Mouse (Mus musculus) heart, embryonic 16.5 days (tissue): ENCODE results near the gene Selenok. TPM values are rescaled to one million over a fixed set of nuclear protein-coding genes. Genes with fewer than 3 reads are reported as not detected.

ENCODE experiments used
- ATAC-seq: fragments of 200-750 bp; cut with Nextera tagmentation; replicated peaks from 2 replicates; pipeline ENCODE4 v1.8.0; 2017; ENCODE audit warnings: moderate number of reproducible peaks; ENCODE audit not compliant: insufficient read depth, low FRiP score; ENCODE audit errors: extremely low read depth
- H3K27ac ChIP-seq: fragments of 300-500 bp; sonication (generic); 2 replicates; pipeline ENCODE4 v1.5.1; 2014; ENCODE audit warnings: mild to moderate bottlenecking, low read length, control low read depth, moderate library complexity
- H3K27me3 ChIP-seq: fragments of 300-500 bp; sonication (generic); 2 replicates; pipeline ENCODE4 v1.6.1; 2014; ENCODE audit warnings: low read length, mixed read lengths; ENCODE audit not compliant: control insufficient read depth, insufficient read depth
- H3K36me3 ChIP-seq: fragments of 300-500 bp; sonication (generic); 2 replicates; pipeline ENCODE4 v1.6.1; 2014; ENCODE audit not compliant: control insufficient read depth, insufficient read depth
- H3K4me1 ChIP-seq: fragments of 300-500 bp; sonication (generic); 2 replicates; pipeline ENCODE4 v1.6.1; 2014; ENCODE audit warnings: low read length, mixed read lengths; ENCODE audit not compliant: control insufficient read depth, insufficient read depth
- H3K4me2 ChIP-seq: fragments of 300-500 bp; sonication (generic); 2 replicates; pipeline ENCODE4 v1.6.1; 2014; ENCODE audit warnings: low read depth, mild to moderate bottlenecking, control low read depth, low read length
- H3K4me3 ChIP-seq: fragments of 300-500 bp; sonication (generic); 2 replicates; pipeline ENCODE4 v1.5.1; 2014; ENCODE audit warnings: mild to moderate bottlenecking, control low read depth, low read length
- H3K9ac ChIP-seq: fragments of 300-500 bp; sonication (generic); 2 replicates; pipeline ENCODE4 v1.6.1; 2014; ENCODE audit warnings: low read length, control low read depth
- H3K9me3 ChIP-seq: fragments of 300-500 bp; sonication (generic); replicated peaks from 2 replicates; pipeline ENCODE4 v1.6.1; 2016; ENCODE audit warnings: low read length; ENCODE audit not compliant: control insufficient read depth
- WGBS: fragments of 180-500 bp; shearing (Covaris S2); extraction: QIAGEN DNeasy Blood & Tissue Kit; methylation state at CpG from one replicate; pipeline ENCODE4 v1.1.7; 2014; 5-methylcytosine and 5-hydroxymethylcytosine counted together
- polyA plus RNA-seq: library from polyadenylated mRNA; unstranded; fragments of >200 nt; fragmentation: Nextera tagmentation; extraction: Ambion mirVana; gene quantifications from 2 replicates; pipeline ENCODE4 v1.2.1, GENCODE M21; 2015

Selenok gene
- polyA plus RNA-seq, 1 experiment from 2014 or later: 234 TPM

DNA sequence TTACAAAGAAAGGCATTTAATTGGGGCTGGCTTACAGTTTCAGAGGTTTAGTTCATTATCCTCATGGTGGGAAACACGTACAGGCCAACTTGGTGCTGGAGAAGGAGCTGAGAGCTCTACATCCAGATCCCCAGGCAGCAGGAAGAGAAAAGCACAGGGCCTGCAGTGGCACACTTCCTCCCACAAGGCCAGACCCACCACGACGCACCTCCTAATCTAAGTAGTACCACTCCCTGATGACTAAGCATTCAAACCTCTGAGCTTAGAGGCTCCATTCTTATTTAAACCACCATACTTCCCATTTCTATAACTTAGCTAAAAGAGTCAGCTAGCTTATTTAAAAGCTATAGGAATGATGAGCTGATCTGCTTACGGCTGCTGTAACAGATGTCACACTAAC, 17.3 kb upstream of the Selenok start:
- H3K36me3 ChIP-seq: no peaks in the 10 kb centered on the region
- no peak overlapping the region for H3K4me2 ChIP-seq
- ATAC-seq: no peak
- WGBS: 74% methylated on average over 4 of the region's 4 CpGs
- no peak overlapping the region for H3K9ac ChIP-seq
- H3K4me3 ChIP-seq: no peak overlapping the region
- no peaks in the 10 kb centered on the region for H3K4me1 ChIP-seq
- 0 out of 2 replicates have a peak, but pooled peaks cover 3% of the 10 kb centered on the region for H3K9me3 ChIP-seq
- H3K27ac ChIP-seq: no peak overlapping the region
- H3K27me3 ChIP-seq: no peaks in the 10 kb centered on the region; the same call in 1 of the 2 replicates

DNA sequence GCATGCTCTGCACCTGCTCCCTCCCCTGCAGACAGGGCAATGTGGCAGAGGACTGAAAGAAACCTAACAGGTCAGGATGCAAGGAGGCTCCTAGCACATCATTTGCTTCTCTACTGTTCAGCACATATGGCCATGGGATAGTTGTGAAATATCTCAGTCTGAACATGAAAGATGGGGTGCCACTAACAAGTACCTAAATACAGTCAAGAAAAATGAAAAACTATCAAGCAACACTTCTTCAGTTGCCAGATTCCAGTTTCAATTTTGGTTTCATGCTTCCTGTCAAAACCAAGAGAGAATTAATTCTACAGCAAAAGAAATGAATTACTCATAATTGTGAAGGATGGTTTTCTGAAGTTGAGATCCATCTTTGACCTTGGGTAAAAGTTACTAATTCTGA, 10.7 kb upstream of the Selenok start:
- H3K4me3 ChIP-seq: no peak overlapping the region
- H3K4me1 ChIP-seq: no peaks in the 10 kb centered on the region
- H3K9me3 ChIP-seq: no peaks in the 10 kb centered on the region
- ATAC-seq: no peak
- H3K4me2 ChIP-seq: no peak overlapping the region
- no peaks in the 10 kb centered on the region for H3K27me3 ChIP-seq
- H3K9ac ChIP-seq: no peak overlapping the region
- no peaks in the 10 kb centered on the region for H3K36me3 ChIP-seq
- H3K27ac ChIP-seq: no peak overlapping the region

DNA sequence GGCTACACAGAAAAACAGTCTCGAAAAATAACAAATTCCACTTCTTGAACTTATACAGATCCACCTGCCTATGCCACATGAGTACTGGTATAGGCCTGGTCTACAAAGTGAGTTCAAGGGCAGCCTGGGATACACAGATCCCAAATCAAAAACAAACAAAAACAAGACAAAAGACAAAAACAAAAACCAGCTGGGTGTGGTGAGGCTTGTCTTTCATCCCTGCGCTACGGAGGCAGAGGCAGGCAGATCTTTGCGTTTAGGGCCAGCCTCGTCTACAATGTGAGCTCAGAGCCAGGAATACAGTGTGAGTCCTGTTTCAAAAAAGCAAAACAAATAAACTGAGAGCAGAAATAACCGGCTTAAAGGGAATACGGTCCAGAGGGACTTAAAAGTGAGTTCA, 497 bp upstream of the Selenok start:
- Histone ChIP-seq H3K4me2 (peak overlapping the region; percentile 88), H3K36me3 (peaks cover 19% of the 10 kb centered on the region), H3K4me1 (peaks cover 19% of the 10 kb centered on the region), H3K9ac (peak overlapping the region; percentile 74), H3K27me3 (no peaks in the 10 kb centered on the region), H3K4me3 (peak overlapping the region; percentile 93), H3K27ac (peak overlapping the region; percentile 75), H3K9me3 (no peaks in the 10 kb centered on the region)
- no peak for ATAC-seq
- 55% methylated on average over 7 of the region's 7 CpGs for WGBS

DNA sequence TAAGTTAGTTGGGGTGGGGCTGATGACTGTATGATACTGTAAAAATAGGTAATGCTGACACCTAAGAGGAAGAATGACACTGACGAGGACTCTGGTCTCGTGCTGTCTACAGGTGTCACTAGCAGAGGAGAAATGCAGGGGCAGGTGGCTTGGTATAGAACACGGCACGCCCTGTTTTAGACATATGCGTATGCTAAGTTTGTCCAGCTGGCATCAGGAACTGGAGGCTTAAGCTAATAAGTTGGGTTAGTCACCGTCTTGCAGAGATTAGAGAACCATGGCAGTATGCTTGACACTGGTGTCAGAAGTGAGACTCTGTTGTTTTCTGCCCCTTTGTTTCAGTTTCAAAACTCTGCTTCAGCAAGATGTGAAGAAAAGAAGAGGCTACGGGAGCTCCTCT, 3.3 kb downstream of the Selenok start:
- Histone ChIP-seq H3K9ac (no peak overlapping the region), H3K4me3 (no peak overlapping the region), H3K4me1 (peaks cover 19% of the 10 kb centered on the region), H3K27ac (no peak overlapping the region), H3K9me3 (no peaks in the 10 kb centered on the region), H3K36me3 (peaks cover 35% of the 10 kb centered on the region), H3K27me3 (no peaks in the 10 kb centered on the region), H3K4me2 (no peak overlapping the region)
- ATAC-seq: no peak
- WGBS: 93% methylated on average over 7 of the region's 7 CpGs

DNA sequence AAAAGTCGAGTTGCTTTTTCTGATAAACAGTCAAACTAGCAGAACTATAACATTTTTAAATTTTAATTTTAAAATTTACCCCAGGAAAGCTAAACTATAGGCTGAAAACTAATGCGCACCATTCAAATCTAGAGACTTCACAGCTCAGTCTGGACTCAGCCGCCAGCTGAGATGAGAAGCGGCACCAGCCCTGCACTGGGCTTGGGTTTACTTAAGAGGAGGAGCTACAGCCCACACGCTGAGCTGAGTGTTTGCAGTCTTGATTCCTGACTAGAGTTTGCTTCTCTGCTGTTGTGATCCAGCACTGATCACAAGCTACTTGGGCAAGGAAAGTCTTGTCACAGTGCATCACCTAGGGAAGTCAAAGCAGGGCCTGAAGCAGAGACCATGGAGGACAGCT, 3.9 kb downstream of the Selenok start:
- Histone ChIP-seq H3K4me2 (no peak overlapping the region), H3K4me1 (peaks cover 19% of the 10 kb centered on the region), H3K9ac (no peak overlapping the region), H3K9me3 (no peaks in the 10 kb centered on the region), H3K4me3 (no peak overlapping the region), H3K36me3 (peaks cover 35% of the 10 kb centered on the region), H3K27ac (no peak overlapping the region), H3K27me3 (no peaks in the 10 kb centered on the region)
- ATAC-seq: no peak
- WGBS: 83% methylated on average over 5 of the region's 5 CpGs

DNA sequence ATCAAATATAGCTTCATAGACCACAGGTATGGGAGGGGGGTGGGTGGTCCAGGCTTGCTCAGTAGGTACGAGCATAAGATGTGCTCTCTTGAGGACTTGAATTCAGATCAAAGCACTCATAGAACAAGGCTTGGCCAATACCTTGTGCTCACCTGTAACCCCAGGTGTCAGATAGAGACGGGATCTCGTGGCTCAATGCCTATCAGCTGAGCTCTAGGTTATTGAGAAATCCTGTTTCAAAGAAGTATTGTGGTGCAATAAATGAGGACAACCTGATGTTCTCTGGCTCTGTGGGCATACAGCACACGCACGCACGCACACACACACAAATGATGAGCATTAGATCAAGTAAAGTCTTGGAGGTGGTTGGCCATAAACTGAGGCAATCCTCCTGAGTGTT, 8.8 kb downstream of the Selenok start:
- 92% methylated on average over 6 of the region's 6 CpGs for WGBS
- Histone ChIP-seq H3K4me2 (no peak overlapping the region), H3K4me3 (no peak overlapping the region), H3K4me1 (peaks cover 8% of the 10 kb centered on the region), H3K9me3 (peaks cover 7% of the 10 kb centered on the region), H3K9ac (no peak overlapping the region), H3K36me3 (peaks cover 42% of the 10 kb centered on the region), H3K27me3 (no peaks in the 10 kb centered on the region), H3K27ac (no peak overlapping the region)
- no peak for ATAC-seq

DNA sequence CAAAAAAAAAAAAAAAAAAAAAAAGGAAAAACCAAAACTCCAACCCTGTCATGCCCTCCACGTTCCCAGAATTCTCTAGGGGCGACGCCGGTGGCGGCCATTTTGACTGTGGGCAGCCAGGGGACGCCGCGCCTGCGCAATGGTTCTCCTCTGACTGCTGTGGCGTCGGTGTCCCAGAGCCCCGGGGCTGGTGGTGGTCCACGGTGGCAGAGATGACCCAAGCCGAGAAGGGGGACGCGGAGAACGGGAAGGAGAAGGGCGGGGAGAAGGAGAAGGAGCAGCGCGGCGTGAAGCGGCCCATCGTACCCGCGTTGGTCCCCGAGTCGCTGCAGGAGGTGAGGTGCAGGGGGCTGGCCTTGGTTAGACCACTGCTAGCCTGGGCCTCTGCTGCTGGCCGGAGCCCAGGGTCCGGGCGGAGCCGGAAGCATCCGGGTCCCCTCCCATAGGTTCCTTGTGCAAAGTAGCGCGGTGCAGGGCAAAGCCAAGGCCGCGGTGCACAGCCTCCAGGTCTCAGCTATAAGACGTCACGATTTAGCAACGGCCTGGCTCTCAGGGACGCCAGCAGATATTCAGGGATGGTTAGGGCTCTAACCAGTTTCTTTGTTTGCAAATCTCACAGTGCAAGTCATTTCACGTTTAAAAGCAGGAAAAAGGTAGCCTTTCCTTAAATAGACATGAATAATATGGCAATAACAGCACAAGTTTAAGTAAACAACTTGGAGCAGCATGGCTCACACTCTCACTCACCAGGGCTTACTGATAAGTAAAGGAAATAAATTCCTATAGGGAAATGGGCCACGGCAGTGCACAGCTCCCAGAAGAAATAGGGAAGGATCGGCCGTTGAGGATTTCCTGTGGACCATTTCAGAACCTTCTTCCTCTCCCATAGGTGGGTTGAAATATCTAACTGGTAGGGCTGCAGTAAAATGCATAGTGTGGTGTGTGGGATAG, 10.4 kb downstream of the Selenok start, which contains the start of gene Actr8:
Actr8 (plus strand) TSS at position 84 of the 951 bp plus-strand sequence.
- Histone ChIP-seq H3K4me1 (peaks cover 8% of the 10 kb centered on the region), H3K4me2 (peak within 1 kb of the TSS; percentile 71), H3K9ac (peak within 1 kb of the TSS; percentile 97), H3K27me3 (no peaks in the 10 kb centered on the region), H3K9me3 (peaks cover 8% of the 10 kb centered on the region), H3K4me3 (peak within 1 kb of the TSS; percentile 94), H3K36me3 (peaks cover 41% of the 10 kb centered on the region), H3K27ac (peak within 1 kb of the TSS; percentile 95)
- under 1% methylated on average over 43 of the region's 44 CpGs for WGBS
- ATAC-seq: peak; percentile 95

DNA sequence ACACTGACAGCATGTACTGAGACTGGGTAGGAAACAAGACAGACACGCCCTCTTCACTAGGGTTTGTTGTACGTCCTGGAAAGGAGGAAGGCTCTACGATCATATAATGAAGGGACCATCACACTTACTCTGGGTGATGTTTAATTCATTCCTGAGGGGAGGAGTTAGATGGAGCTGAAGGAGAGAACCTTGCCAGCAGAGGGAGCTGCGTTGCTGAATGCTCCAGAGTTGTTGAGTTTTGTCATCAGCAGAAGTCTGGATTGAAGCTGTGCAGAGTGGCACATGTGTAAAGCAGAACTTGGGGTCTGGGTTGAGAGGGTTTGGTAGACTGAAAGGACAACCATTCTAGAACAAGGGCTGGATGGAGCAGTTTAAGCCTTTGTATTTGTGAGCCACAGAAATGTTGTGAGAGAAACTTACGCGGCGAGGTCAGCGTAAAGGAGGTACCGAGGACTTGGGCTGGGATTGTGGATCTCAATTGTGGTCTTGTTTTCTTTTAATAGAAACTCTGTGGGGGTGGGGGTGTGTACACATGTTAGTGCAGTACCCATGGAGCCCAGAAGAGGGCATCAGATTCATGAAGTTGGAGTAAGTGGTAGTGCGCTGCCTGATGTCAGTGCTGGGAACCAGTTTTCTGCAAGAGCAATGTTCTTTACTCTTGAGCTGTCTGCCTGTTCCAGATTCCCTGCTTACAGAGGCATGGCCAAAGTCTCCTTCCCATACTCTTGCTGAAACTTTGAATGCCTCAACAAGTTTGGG, 12.5 kb downstream of the Selenok start:
- Histone ChIP-seq H3K27me3 (no peaks in the 10 kb centered on the region), H3K36me3 (peaks cover 53% of the 10 kb centered on the region), H3K27ac (no peak overlapping the region), H3K4me1 (peaks cover 8% of the 10 kb centered on the region), H3K4me3 (no peak overlapping the region), H3K4me2 (no peak overlapping the region), H3K9ac (no peak overlapping the region), H3K9me3 (peaks cover 8% of the 10 kb centered on the region)
- ATAC-seq: no peak
- 96% methylated on average over 10 of the region's 10 CpGs for WGBS

DNA sequence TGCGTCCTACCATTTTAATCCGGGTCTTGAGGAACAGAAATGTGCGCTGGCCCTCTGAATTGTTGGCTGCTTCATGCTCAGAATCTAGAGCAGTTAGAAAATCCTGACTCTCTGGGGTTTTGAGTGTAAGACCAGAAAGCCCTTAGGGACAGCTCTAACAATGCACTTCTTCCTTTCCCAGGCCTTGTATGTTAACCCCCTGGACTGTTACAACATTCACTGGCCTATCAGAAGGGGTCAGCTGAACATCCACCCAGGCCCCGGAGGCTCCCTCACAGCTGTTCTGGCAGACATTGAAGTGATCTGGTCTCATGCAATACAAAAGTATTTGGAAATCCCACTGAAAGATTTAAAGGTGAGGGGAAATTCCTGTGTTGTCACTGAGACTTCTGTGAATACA, 18.0 kb downstream of the Selenok start:
- H3K9me3 ChIP-seq: peaks cover 3% of the 10 kb centered on the region; the same call in 1 of the 2 replicates
- peaks cover 91% of the 10 kb centered on the region for H3K36me3 ChIP-seq
- no peak overlapping the region for H3K4me3 ChIP-seq
- 87% methylated on average over 4 of the region's 4 CpGs for WGBS
- H3K4me2 ChIP-seq: no peak overlapping the region
- no peak for ATAC-seq
- no peaks in the 10 kb centered on the region for H3K27me3 ChIP-seq
- no peaks in the 10 kb centered on the region for H3K4me1 ChIP-seq
- no peak overlapping the region for H3K27ac ChIP-seq
- no peak overlapping the region for H3K9ac ChIP-seq
